Mouse (Mus musculus) frontal cortex, postnatal 25 days (tissue): Measurements from ENCODE around the gene Rad51d.
A peak's percentile ranks its signal among the peaks of the same experiment; 100 is the strongest.
"Not testable (repeated sequence)": the region's sequence is repeated elsewhere in the genome, so short reads cannot be mapped to it uniquely, and the experiment has no call there.

Experiments
- DNase-seq, 2 experiments: peaks; one replicate each; pipeline ENCODE4 v3.0.0; 2022; ENCODE audit warnings: low spot score in 2 of 2

Gene Rad51d

GRCm38 (mm10) chr11:82856032-82856431 lies 34.4 kb downstream of the Rad51d start:
- no peak for DNase-seq

- DNase-seq, result no peak
Observed at GRCm38 (mm10) chr11:82855327-82855973, 35.0 kb downstream of the Rad51d start.

GRCm38 (mm10) chr11:82854111-82854510 lies 36.3 kb downstream of the Rad51d start:
- DNase-seq, result no peak

GRCm38 (mm10) chr11:82852958-82853357 lies 37.5 kb downstream of the Rad51d start:
- no peak for DNase-seq

GRCm38 (mm10) chr11:82852540-82852939 lies 37.9 kb downstream of the Rad51d start:
- DNase-seq, result no peak

- DNase-seq, result no peak
Observed at GRCm38 (mm10) chr11:82852115-82852514, 38.3 kb downstream of the Rad51d start.

- no peak for DNase-seq
Observed at GRCm38 (mm10) chr11:82850259-82850658, 40.2 kb downstream of the Rad51d start.

- no peak for DNase-seq
Observed at GRCm38 (mm10) chr11:82847571-82848000, 42.8 kb downstream of the Rad51d start.

- DNase-seq, result no peak
Observed at GRCm38 (mm10) chr11:82846938-82847337, 43.5 kb downstream of the Rad51d start.

- no peak for DNase-seq
Observed at GRCm38 (mm10) chr11:82846079-82846436, 44.4 kb downstream of the Rad51d start.

GRCm38 (mm10) chr11:82845415-82846078 lies 44.9 kb downstream of the Rad51d start:
- DNase-seq, result peak in 1 of 2 experiments; percentile 33

GRCm38 (mm10) chr11:82844771-82845414 lies 45.5 kb downstream of the Rad51d start:
- no peak for DNase-seq

GRCm38 (mm10) chr11:82838511-82838910 lies 51.9 kb downstream of the Rad51d start:
- DNase-seq, result no peak

- no peak for DNase-seq
Observed at GRCm38 (mm10) chr11:82837848-82838247, 52.6 kb downstream of the Rad51d start.

- DNase-seq, result no peak
Observed at GRCm38 (mm10) chr11:82837192-82837591, 53.2 kb downstream of the Rad51d start.

GRCm38 (mm10) chr11:82835616-82836432 lies 54.6 kb downstream of the Rad51d start:
- DNase-seq, result no peak

- DNase-seq, result not testable (repeated sequence)
Observed at GRCm38 (mm10) chr11:82834359-82834758, 56.1 kb downstream of the Rad51d start.

GRCm38 (mm10) chr11:82833929-82834328 lies 56.5 kb downstream of the Rad51d start:
- no peak for DNase-seq

- DNase-seq, result not testable (repeated sequence)
Observed at GRCm38 (mm10) chr11:82832402-82832801, 58.0 kb downstream of the Rad51d start.

- no peak for DNase-seq
Observed at GRCm38 (mm10) chr11:82831008-82831893, 59.2 kb downstream of the Rad51d start.

- DNase-seq, result no peak
Observed at GRCm38 (mm10) chr11:82826818-82827217, 63.6 kb downstream of the Rad51d start.
